Mouse (Mus musculus): ENCODE results near the gene Oca2. TPM values are rescaled to one million over a fixed set of nuclear protein-coding genes. Genes with fewer than 3 reads are reported as not detected.

Gene Oca2
- polyA plus RNA-seq (2016; fragmentation: Nextera tagmentation; extraction: Ambion mirVana): 0.13 and 0.14 TPM in 2 replicates

DNA sequence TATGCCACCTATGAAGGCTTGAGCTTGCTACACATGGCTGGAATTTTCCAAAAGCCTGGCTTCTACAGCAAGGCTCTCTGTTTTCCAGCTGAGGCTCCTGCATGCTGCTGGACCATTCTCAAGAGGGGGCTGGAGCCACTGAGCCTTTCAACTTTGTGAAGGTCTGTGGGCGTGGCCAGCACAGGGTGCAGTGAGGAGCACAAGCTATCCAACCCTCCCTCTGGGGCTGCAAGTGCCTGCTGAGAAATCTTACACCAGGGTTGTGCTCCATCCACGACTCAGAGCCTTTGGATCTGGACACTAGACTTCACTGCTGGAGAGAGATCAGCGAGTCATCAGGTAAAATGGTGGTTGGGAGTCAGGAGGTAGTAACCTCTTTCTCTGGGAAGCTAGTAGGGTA is at the start of gene Oca2:
Gene Oca2, plus strand, starts transcription at position 218 of the 400 bp plus-strand sequence.
- no peak for ATAC-seq (ENCODE audit: low FRiP score, low read depth)
- 45% methylated on average over 3 of the region's 3 CpGs for WGBS
- Histone ChIP-seq H3K4me2 (replicated peaks) (no peak within 1 kb of the TSS), H3K9ac (replicated peaks) (no peak within 1 kb of the TSS), H3K27ac (replicated peaks) (no peak within 1 kb of the TSS), H3K9me3 (no peaks in the 10 kb centered on the region), H3K36me3 (no peaks in the 10 kb centered on the region), H3K27me3 (no peaks in the 10 kb centered on the region; the same call in 1 of the 2 replicates), H3K4me3 (no peak within 1 kb of the TSS), H3K4me1 (peaks cover 17% of the 10 kb centered on the region; the same call in 1 of the 2 replicates)

DNA sequence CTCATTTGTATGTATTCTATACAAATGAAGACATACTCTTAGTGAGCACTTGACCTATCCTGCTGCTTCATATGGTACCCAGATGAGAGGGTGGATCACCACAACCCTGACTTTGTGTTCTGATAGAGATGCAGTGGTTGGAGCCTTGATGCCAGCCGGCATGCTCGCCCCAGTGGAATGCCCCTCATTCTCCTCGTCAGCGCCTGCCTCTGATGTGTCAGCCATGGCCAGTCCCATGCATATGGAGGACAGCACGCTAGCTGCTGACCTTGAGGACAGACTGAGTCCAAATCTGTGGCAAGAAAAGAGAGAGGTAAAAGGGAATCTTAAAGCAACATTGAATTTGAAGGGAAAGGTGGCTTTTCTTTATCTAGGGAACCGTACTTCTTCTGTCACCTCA is 48.5 kb upstream of the Oca2 start:
- Histone ChIP-seq H3K36me3 (peaks cover 68% of the 10 kb centered on the region), H3K27ac (replicated peaks) (no peak overlapping the region), H3K9ac (replicated peaks) (no peak overlapping the region), H3K27me3 (no peaks in the 10 kb centered on the region), H3K4me3 (no peak overlapping the region), H3K4me1 (no peaks in the 10 kb centered on the region), H3K9me3 (no peaks in the 10 kb centered on the region), H3K4me2 (replicated peaks) (no peak overlapping the region)
- WGBS: 95% methylated on average over 6 of the region's 6 CpGs
- no peak for ATAC-seq (ENCODE audit: low FRiP score, low read depth)

DNA sequence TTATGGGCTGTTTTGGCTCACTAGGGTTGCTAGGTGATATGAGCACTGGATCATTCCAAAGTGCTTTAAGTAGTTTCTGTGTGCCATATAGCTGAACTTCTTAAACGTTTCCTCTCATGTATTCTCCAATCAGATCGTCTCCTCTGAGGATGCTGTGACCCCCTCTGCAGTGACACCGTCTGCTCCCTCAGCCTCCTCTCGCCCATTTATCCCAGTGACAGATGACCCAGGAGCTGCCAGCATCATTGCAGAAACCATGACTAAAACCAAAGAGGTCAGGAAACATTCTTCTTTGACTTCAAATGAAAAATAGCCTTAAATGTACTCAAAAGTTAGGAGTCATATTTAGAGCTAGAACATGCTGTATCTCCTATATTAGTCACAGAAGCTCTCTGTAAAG is 47.9 kb upstream of the Oca2 start:
- no peak overlapping the region for H3K4me2 ChIP-seq (replicated peaks)
- H3K27ac ChIP-seq (replicated peaks): no peak overlapping the region
- 79% methylated on average over 4 of the region's 4 CpGs for WGBS
- no peaks in the 10 kb centered on the region for H3K4me1 ChIP-seq
- no peak overlapping the region for H3K9ac ChIP-seq (replicated peaks)
- H3K4me3 ChIP-seq: no peak overlapping the region
- no peaks in the 10 kb centered on the region for H3K9me3 ChIP-seq
- H3K36me3 ChIP-seq: peaks cover 74% of the 10 kb centered on the region
- H3K27me3 ChIP-seq: no peaks in the 10 kb centered on the region
- no peak for ATAC-seq (ENCODE audit: low FRiP score, low read depth)

DNA sequence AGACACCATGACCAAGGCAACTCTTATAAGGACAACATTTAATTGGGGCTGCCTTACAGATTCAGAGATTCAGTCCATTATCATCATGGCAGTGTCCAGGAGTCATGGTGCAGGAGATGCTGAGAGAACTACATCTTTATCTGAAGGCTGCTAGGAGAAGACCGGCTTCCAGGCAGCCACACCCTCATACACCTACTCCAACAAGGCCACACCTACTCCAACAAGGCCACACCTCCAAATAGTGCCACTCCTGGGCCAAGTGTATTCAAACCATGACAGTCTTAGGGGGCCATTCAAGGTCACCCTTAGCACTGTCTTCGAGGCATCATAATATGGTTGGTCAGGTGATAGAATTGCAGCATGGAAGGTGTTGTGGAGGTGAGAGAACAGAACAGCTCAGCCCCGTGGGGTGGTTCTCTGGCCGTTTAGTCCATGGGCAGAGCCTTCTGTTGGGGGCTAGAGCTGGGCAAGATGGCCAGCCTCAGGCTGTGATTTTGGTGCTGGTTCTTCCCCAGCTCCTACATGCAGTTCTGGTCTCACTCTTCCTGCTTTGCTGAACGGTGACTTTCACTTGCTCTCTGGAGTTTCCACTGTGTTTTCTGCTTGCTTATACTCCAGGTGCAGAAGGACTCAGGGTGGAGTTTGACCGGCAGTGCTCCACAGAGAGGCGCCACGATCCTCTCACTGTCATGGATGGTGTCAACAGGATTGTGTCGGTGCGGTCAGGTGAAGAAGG is 37.9 kb upstream of the Oca2 start:
- peaks cover 86% of the 10 kb centered on the region for H3K36me3 ChIP-seq
- H3K4me3 ChIP-seq: no peak overlapping the region
- H3K4me1 ChIP-seq: no peaks in the 10 kb centered on the region
- H3K9me3 ChIP-seq: no peaks in the 10 kb centered on the region
- no peak overlapping the region for H3K9ac ChIP-seq (replicated peaks)
- H3K4me2 ChIP-seq (replicated peaks): no peak overlapping the region
- no peak overlapping the region for H3K27ac ChIP-seq (replicated peaks)
- 94% methylated on average over 10 of the region's 10 CpGs for WGBS
- H3K27me3 ChIP-seq: 0 out of 2 replicates have a peak, but pooled peaks cover 2% of the 10 kb centered on the region
- no peak for ATAC-seq (ENCODE audit: low FRiP score, low read depth)

DNA sequence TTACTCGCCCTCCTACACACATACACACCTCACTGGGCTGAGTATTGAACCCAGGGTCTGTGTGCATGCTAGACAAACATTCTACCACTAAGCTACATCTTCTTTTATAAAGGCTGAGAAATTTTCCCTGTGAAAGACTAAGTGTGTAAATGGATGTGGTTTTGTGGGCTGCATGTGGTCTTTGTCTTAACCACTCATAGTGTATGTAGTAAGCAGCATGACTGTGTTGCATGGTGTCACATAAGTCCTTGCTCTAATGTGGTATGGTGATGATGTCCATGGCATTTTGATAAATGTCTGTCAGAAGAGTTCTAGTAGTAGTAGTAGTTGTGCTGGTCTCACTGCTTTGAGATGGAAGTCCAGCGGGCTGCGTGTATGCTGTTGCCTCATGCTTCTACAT is 36.7 kb upstream of the Oca2 start:
- no peaks in the 10 kb centered on the region for H3K9me3 ChIP-seq
- H3K4me3 ChIP-seq: no peak overlapping the region
- no peak overlapping the region for H3K9ac ChIP-seq (replicated peaks)
- H3K4me2 ChIP-seq (replicated peaks): no peak overlapping the region
- 99% methylated on average over 3 of the region's 3 CpGs for WGBS
- H3K4me1 ChIP-seq: no peaks in the 10 kb centered on the region
- peaks cover 84% of the 10 kb centered on the region for H3K36me3 ChIP-seq
- no peak overlapping the region for H3K27ac ChIP-seq (replicated peaks)
- H3K27me3 ChIP-seq: 0 out of 2 replicates have a peak, but pooled peaks cover 3% of the 10 kb centered on the region
- no peak for ATAC-seq (ENCODE audit: low FRiP score, low read depth)

DNA sequence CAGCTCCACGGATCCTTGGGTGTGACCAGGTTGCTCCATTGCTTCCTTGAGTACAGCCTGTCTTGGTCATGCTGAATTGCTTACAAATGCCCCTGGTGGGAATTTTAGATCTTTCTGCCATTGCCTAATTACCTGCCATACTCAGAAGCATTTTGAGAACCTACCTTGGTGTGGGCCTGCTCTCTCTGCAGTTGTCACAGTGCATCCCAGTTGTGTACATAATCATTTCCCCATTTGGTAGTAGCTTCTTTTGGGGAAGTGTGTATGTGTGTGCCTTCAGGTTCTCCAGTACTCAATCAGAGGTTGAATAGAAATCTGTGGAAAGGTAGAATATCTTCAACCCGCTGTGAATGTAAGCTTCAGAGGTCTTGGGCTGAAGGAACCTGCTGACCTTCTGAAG is 36.3 kb upstream of the Oca2 start:
- no peak overlapping the region for H3K4me2 ChIP-seq (replicated peaks)
- no peaks in the 10 kb centered on the region for H3K9me3 ChIP-seq
- H3K27me3 ChIP-seq: 0 out of 2 replicates have a peak, but pooled peaks cover 3% of the 10 kb centered on the region
- WGBS: 100% methylated on average over 2 of the region's 2 CpGs
- H3K4me3 ChIP-seq: no peak overlapping the region
- peaks cover 83% of the 10 kb centered on the region for H3K36me3 ChIP-seq
- ATAC-seq (ENCODE audit: low FRiP score, low read depth): no peak
- H3K27ac ChIP-seq (replicated peaks): no peak overlapping the region
- H3K4me1 ChIP-seq: no peaks in the 10 kb centered on the region
- no peak overlapping the region for H3K9ac ChIP-seq (replicated peaks)

DNA sequence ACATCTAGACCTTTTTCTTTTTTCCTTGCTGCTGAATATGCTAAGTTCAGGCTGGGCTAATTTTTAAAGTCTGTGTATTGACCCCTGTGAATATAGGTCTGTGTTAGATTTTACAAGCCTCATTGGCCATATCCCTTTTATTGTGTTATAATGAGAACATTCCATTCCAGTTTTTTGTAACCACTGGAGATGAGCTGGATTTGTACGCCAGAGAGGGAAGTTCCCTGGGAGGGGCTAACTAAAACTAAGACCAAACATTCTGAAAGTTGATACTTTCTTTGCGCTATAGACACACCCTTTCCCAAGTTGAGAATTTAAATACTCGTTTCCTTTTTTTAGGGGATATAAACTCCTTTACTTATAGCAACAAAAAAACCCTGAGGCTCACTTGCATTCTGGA is 34.7 kb upstream of the Oca2 start:
- ATAC-seq (ENCODE audit: low FRiP score, low read depth): no peak
- H3K36me3 ChIP-seq: peaks cover 81% of the 10 kb centered on the region
- no peaks in the 10 kb centered on the region for H3K9me3 ChIP-seq
- 0 out of 2 replicates have a peak, but pooled peaks cover 3% of the 10 kb centered on the region for H3K27me3 ChIP-seq
- no peak overlapping the region for H3K9ac ChIP-seq (replicated peaks)
- H3K27ac ChIP-seq (replicated peaks): no peak overlapping the region
- H3K4me2 ChIP-seq (replicated peaks): no peak overlapping the region
- WGBS: 42% methylated on average over 3 of the region's 3 CpGs
- H3K4me1 ChIP-seq: no peaks in the 10 kb centered on the region
- no peak overlapping the region for H3K4me3 ChIP-seq

DNA sequence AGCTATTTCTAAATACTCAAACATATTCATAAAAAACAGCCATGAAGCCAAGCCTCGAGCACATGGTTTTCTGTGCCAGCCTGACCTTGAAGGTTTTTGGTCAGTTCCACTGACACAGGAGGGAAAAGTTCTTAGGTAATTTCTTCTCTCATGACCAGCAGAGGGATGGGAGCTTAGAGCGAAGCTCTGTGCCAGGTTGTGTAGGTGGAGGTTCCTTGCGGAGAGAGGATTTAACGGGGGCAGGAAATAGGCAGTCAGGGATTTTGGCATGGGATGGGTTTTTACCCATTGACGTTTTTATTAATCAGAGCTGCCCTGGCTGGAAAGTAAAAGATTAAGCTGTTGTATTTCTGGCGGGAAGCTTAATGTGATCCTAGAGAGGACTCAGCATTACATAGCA is 18.7 kb upstream of the Oca2 start:
- H3K9me3 ChIP-seq: no peaks in the 10 kb centered on the region
- H3K27ac ChIP-seq (replicated peaks): no peak overlapping the region
- no peak for ATAC-seq (ENCODE audit: low FRiP score, low read depth)
- H3K4me1 ChIP-seq: no peaks in the 10 kb centered on the region
- peaks cover 81% of the 10 kb centered on the region for H3K36me3 ChIP-seq
- 91% methylated on average over 6 of the region's 6 CpGs for WGBS
- no peak overlapping the region for H3K4me2 ChIP-seq (replicated peaks)
- H3K9ac ChIP-seq (replicated peaks): no peak overlapping the region
- H3K4me3 ChIP-seq: no peak overlapping the region
- H3K27me3 ChIP-seq: no peaks in the 10 kb centered on the region

DNA sequence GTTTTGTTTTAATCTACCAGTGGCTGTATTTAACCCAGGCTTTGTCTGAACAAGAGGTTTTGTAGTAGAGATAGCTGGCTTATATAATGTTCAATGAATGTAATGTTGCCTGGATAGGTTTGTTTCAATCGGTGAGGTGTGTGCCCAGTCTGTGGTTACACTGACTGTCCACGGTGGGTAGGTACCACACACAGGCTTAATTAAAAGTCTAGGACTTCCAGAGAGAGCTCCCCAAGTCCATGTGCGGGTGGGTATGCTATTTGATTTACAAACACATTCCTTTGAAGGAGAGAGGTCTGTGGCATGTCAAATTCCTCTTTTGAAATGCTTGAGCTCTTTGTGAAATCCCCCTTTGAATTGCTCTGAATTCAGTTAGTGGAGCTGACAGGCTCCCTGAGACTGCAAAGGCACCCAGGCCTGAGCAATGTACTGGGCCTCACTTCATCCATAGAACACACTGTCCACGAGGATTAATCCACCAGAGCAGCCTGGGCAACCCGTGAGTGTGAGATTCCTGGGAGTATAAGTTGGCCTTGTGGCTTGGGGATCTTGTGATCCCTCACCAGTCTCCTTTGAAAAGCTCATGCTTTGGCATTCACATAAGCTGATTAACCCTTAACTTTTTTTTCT is 3.7 kb upstream of the Oca2 start:
- Histone ChIP-seq H3K4me1 (peaks cover 17% of the 10 kb centered on the region; the same call in 1 of the 2 replicates), H3K9me3 (no peaks in the 10 kb centered on the region), H3K4me2 (replicated peaks) (no peak overlapping the region), H3K4me3 (no peak overlapping the region), H3K9ac (replicated peaks) (no peak overlapping the region), H3K36me3 (peaks cover 23% of the 10 kb centered on the region), H3K27ac (replicated peaks) (peak overlapping the region; percentile 32), H3K27me3 (no peaks in the 10 kb centered on the region; the same call in 1 of the 2 replicates)
- 19% methylated on average over 5 of the region's 5 CpGs for WGBS
- ATAC-seq (ENCODE audit: low FRiP score, low read depth): peak; percentile 78

DNA sequence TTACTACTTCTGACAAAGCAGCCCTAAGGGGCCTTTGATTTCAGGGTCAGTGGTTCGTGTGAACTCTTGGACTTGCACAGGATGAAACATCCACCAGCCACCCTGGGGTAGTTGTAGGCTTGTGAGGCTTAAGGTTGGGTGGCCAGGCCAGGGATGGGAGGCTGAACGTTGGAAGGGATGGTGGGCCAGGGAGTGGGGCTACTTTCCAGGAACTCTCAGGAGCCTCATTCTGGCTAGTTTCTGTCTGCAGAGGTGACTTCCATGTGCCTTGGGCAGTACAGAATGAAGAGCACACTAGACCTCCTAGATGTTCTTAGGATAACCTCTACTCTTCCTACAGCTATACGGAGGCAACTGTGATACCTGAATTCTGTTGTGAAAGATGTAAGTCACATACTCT is 2.9 kb upstream of the Oca2 start:
- ATAC-seq (ENCODE audit: low FRiP score, low read depth): no peak
- H3K4me2 ChIP-seq (replicated peaks): no peak overlapping the region
- H3K9ac ChIP-seq (replicated peaks): no peak overlapping the region
- no peaks in the 10 kb centered on the region for H3K9me3 ChIP-seq
- WGBS: 55% methylated on average over 3 of the region's 3 CpGs
- H3K4me3 ChIP-seq: no peak overlapping the region
- peak overlapping the region; percentile 32 for H3K27ac ChIP-seq (replicated peaks)
- peaks cover 17% of the 10 kb centered on the region; the same call in 1 of the 2 replicates for H3K4me1 ChIP-seq
- no peaks in the 10 kb centered on the region; the same call in 1 of the 2 replicates for H3K27me3 ChIP-seq
- peaks cover 20% of the 10 kb centered on the region for H3K36me3 ChIP-seq

DNA sequence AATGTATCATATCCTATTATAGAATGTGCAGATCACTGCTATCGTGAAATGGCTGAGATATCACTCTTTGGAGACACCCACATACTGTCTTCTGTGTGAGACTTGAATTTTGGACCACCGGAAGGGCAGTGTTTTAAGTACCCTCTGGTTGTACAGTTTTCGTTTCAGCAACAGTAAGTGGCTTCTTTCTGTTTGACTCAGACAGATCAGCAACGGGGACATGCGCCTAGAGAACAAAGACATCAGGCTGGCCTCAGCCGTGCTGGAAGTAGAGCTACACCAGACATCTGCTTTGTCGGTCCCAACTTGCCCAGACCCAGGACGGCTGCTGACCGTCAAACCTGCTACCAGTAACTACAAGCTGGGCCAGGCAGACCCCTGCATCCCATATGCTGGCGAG is 15.0 kb downstream of the Oca2 start:
- Histone ChIP-seq H3K4me2 (replicated peaks) (no peak overlapping the region), H3K4me3 (no peak overlapping the region), H3K9me3 (no peaks in the 10 kb centered on the region), H3K36me3 (no peaks in the 10 kb centered on the region), H3K4me1 (no peaks in the 10 kb centered on the region), H3K9ac (replicated peaks) (no peak overlapping the region), H3K27me3 (no peaks in the 10 kb centered on the region), H3K27ac (replicated peaks) (no peak overlapping the region)
- 88% methylated on average over 10 of the region's 10 CpGs for WGBS
- no peak for ATAC-seq (ENCODE audit: low FRiP score, low read depth)

DNA sequence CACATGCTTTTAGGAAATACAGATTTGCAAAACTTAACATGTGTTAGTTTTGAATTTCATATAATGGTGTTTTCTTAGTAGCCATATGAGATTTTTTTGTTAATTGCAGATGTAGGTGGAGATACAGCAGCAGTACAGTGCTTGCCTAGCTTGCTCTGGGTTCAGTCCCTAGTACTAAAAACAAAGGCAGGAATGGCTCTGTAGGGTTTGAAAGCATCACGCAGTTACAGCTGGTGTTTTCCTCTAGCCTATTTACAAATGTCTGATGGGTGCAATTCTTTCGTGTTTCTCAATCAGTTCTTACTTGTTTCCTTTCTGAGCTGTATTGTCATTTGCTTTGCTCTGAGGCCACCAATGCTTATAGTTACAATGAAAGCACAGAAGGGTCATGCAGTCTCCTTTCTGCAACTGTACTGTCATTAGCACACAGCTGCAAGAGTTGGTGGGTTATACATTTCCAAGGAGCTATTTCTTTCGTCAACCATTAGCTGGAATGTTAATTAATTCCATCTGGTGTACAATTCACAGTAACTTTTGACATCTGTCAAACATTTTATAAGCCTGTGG is 18.4 kb downstream of the Oca2 start:
- Histone ChIP-seq H3K27ac (replicated peaks) (no peak overlapping the region), H3K27me3 (no peaks in the 10 kb centered on the region), H3K4me2 (replicated peaks) (no peak overlapping the region), H3K4me1 (no peaks in the 10 kb centered on the region), H3K9ac (replicated peaks) (no peak overlapping the region), H3K4me3 (no peak overlapping the region), H3K36me3 (no peaks in the 10 kb centered on the region), H3K9me3 (no peaks in the 10 kb centered on the region)
- 75% methylated on average over 3 of the region's 3 CpGs for WGBS
- no peak for ATAC-seq (ENCODE audit: low FRiP score, low read depth)
